Mouse (Mus musculus): ENCODE measurements at regions not wholly inside any gene's neighbourhood (a gene's known extent, or its start where the extent isn't known, plus 50 kb on each side); places are given as distances from the start of the nearest gene placed in this dataset.

DNA sequence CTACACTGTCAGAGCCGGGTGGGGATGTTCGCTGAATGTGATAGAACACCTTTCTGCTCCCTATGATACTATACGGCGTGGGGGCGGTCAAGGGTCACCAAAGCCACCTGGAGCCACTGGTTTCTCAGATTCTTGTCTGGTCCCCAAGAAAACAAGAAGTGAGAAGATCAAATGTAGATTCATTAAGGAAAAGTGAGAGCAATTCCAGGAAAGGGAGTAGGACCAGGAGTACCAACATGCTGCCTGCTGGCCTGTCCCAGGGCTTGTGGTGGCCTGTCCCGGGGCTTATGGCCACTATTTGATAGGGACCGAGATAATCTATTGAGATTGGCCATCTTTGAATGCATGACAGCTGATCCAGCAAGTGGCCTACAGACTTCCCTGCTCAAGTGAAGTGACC is 58.8 kb upstream of the Fut8 start:
- ATAC-seq (replicated peaks; ENCODE audit: low FRiP score, poor library complexity, severe bottlenecking): no peak

DNA sequence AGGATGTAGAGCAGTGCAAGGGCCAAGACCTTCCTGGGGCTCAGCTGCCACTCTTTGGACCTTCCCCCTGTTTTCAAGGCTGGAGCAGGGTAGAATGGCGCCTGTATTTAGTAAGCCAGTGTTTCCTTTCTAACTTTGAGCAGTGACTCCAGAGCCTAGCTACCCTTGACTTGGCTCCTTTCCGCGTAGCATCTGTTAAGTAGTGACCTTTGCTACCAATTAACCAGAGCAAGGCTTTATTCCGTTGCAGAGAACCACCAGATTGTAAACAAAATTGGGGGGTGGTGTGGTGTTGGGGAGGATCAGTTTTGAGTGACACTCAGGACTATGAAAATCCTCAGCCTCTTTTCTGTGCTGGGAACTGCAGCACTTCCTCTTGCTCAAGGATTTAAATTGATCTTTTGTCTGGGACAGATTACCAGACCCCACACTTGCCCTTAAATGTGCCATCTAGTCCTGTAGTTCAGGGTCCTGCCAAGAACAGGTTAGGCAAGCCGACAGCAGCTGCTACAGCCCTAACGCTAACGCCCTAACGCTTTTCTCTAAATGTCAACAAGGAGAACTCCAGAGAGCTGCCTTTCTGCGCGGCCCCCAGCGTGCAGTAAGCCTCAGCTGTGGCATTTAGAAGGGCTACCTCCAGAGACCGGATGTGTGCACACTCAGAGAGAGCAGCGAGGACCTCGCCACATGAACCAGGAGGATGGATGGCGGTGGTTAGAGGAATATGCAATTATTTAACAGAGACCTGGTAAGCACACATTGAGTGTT is 59.9 kb upstream of the Fut8 start:
- ATAC-seq (replicated peaks; ENCODE audit: low FRiP score, poor library complexity, severe bottlenecking): no peak

DNA sequence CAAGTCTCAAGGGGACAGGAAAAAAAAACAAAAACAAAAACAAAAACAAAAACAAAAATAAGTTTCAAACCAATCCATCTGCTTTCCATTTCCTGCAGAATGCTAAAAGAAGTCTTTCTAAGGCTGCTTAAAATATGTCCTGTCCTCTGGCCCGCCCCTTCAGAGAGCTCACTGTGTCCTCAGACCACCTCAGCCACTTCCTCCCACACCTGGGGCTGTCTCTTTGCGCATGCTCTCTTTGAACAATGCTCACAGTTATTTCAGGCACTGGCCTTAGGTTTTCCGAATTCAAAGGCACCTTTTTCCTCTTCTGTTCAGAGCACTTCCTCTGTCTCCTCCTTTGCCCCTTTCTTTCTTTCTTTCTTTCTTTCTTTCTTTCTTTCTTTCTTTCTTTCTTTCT is 60.6 kb upstream of the Fut8 start:
- no peak for ATAC-seq (replicated peaks; ENCODE audit: low FRiP score, poor library complexity, severe bottlenecking)

DNA sequence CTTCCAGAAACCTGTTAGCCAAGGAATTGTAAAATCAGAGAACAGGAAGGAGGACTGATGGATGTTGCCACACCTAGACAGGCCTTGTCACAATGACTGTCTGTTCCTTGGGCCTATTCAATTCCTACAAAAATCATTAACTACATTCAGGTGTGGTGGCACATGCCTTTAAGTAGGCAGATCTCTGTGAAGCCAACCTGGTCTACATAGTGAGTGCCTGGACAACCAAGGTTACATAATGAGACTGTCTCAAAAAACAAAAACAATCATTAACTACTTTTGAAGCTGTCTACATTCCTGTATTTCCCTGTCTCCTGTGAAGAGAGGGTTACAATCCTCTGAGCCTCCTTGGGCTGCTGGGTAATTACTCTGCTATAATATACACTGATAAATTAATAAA is 63.9 kb upstream of the Fut8 start:
- ATAC-seq (replicated peaks; ENCODE audit: low FRiP score, poor library complexity, severe bottlenecking): no peak

DNA sequence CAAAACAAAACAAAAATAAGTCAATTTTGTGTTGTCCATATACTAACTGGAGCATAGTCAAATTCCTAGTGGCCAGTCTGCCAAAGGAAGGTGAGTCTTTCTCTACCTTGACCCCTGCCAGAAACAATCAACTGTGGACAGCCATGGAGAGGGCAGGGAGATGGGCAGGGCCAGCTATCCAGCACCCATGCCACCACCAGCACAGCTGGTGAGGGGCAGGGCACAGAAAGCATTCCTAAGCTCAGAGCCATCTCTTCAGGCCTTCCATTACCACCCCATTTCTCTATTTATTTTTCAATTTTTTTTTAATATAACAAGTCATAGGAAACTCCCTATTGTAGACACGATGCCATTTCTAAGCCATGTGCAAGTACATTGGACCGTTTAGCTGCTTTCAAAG is 65.4 kb upstream of the Fut8 start:
- ATAC-seq (replicated peaks; ENCODE audit: low FRiP score, poor library complexity, severe bottlenecking): no peak

DNA sequence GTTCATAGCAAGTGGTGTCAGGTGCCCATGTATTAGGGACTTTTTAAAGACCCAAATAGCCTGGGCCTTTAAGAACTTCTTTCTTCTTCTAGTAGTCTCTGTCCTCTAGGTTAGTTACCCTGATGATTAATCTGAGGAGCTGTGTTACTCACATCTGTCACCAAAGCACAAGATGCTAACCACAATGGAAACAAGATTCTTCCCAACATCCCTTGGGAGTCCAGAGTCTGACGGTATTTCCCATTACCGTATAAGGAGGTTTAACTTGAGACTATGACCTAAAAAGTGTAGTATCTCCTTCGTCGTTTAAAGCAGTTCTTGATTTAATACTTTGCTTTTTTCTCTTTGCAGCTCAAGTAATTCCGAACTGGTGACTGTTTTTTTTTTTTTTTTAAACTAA is 67.7 kb upstream of the Fut8 start:
- no peak for ATAC-seq (replicated peaks; ENCODE audit: low FRiP score, poor library complexity, severe bottlenecking)

DNA sequence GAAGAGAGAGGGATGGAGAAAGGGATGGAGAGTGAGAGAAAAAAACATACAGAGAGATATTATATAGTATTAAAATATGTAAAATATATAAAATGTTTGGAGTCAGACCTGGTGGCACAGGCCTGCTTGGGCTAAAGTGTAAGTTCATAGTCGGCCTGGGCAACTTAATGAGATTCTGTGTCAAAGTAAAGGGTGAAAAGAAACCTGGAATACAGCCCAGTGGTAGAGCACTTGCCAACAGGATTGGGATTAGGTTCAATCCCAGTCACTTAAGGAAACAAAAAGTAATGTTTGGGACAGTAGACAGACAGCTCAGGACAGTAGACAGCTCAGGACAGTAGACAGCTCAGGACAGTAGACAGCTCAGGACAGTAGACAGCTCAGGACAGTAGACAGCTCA is 69.6 kb upstream of the Fut8 start:
- no peak for ATAC-seq (replicated peaks; ENCODE audit: low FRiP score, poor library complexity, severe bottlenecking)

DNA sequence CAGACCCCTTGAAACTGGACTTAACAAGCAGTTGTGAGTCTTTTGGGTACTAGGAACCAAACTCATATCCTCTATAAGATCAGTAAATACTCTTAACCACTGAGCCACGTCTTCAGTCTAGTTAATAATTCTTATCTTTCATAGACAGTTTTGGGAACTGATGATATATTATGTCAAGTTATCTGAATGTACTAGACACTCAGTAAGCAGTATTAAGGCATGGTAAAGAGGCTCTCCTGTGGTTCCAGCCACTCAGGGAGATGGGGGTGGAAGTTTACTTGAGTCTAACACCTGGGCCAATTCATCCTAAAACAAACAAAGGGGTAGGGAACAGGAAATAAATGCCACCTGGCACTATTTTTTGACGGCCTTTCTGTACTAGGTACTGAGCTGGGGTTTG is 81.2 kb upstream of the Fut8 start:
- no peak for ATAC-seq (replicated peaks; ENCODE audit: low FRiP score, poor library complexity, severe bottlenecking)

DNA sequence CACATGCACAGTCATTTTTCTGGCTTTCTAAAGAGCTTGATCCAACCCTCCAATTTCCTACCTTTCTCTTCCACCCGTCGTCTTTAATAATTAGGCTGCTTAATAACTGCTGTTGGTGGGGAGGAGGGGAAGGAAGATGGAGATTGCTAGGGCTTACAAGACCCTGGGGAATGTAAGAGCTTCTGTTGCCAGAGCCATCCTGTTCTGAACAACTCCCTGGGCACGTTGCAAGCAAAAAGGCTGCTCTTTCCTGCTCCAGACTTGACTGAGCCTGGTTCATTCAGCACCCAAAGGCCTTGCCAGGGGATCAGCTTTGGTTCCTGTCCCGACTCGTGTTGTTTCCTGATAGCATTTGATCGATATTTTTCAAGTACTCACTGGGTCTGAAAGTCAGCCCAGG is 82.3 kb upstream of the Fut8 start:
- ATAC-seq (replicated peaks; ENCODE audit: low FRiP score, poor library complexity, severe bottlenecking): no peak

DNA sequence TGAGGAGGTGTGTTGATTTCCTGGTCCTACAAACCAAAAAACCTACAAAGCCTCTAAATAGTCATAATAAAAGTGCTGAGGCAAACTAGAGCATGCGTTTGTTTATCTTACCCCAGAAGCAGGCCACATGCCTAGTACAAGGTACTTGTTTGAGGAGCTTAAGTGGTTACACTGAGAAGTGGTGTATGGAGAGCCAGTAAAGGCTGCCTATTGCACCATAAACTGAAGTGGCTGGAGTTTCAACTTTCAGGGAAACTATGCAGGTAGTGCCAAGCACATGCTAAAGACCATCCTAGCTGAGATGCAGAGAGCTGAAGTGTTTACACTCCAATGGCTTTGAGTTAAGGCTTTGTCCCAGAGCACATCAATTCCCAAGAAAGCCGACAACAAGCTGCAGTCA is 86.5 kb upstream of the Fut8 start:
- no peak for ATAC-seq (replicated peaks; ENCODE audit: low FRiP score, poor library complexity, severe bottlenecking)

DNA sequence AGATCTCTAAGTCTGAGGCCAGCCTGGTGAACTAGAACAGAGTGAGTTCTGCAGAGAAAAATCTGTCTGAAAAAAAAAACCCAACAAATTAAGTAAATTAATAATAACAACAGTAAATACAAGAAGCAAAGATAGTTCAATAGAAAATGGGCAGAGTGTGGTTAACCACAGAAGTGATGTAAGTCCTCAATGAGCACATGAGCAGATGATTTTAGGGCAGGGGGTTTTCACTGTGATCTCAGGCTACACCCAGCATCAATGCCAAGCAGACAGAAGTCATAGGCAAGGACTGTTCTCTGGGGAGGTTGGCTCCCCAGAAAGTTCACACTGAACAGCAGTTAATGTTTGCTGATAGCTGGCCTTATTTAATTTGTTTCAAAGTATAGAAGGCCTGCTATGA is 88.1 kb upstream of the Fut8 start:
- no peak for ATAC-seq (replicated peaks; ENCODE audit: low FRiP score, poor library complexity, severe bottlenecking)

DNA sequence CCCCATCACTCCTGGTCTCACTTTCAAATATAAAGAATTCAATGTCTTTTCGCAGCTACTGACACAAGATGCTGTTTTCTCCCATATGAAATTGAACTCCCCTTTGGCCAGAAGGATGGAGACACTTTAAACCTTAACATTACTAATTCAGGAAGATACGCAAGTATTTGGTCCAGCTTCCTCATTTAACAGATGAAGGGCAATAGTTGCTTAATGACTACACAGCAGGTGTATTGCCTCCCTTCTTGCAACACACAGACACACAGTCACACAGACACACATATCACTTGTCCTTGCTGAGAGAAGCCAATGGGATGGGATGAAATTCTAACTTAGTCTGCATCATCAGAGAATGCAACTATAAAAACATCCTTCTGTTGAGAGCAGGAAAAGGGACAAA is 89.8 kb upstream of the Fut8 start:
- no peak for ATAC-seq (replicated peaks; ENCODE audit: low FRiP score, poor library complexity, severe bottlenecking)

DNA sequence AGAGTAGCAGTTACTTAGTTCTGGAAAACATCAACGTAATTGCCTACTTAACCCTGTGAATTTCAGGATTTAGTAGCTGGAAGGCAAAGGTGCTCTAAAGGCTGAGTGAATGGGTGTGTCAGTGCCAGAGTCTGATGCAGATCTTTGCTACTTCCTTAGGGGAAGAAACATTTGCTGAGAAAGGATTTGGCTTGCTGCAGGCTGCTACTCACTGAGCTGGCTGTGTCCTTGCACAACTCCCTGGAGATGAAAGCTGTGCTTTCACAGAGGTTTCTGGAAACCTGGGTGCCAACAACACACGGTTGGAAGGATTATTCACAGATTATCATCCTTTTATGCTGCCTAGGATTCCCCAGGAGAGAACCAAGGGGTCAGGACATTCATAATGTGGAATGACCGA is 94.0 kb upstream of the Fut8 start:
- ATAC-seq (replicated peaks; ENCODE audit: low FRiP score, poor library complexity, severe bottlenecking): no peak

DNA sequence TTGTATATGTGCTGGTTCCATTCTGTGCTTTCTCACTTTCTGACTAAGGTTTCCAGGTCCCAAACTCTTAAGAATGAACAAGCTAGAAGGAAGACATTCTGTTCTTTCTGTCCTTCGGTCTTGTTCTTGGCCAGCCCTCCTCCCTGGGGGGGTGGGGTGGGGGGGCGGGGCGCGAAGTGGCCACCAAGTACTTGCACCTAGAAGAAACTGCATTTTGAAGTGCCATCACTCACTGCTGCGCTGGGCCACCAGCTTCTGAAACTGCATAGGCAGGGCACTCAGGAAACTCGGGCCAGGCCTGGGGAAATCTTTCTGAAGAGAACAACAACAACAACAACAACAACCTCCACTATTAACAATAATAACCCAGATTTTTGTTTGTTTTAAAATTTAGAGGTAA is 94.4 kb upstream of the Fut8 start:
- ATAC-seq (replicated peaks; ENCODE audit: low FRiP score, poor library complexity, severe bottlenecking): no peak

DNA sequence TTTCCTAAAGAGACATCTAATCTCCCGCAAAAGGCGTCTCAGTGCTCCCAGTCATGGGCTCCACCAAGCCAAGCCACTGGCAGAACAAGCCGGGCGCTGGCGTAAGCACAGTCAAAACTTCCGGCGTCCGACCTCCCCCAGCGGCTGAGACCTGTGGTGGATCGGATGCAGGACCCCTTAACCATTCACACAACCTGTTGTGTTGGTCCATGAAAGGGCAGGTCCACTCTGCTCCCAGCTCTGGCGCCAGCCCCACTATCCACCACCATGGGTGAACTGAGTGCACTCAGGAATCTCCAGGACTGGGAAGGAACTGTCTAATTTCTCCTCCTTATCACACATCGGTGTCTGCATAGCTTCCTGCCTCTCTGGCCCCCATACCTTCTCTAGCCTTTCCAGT is 94.8 kb upstream of the Fut8 start:
- no peak for ATAC-seq (replicated peaks; ENCODE audit: low FRiP score, poor library complexity, severe bottlenecking)

DNA sequence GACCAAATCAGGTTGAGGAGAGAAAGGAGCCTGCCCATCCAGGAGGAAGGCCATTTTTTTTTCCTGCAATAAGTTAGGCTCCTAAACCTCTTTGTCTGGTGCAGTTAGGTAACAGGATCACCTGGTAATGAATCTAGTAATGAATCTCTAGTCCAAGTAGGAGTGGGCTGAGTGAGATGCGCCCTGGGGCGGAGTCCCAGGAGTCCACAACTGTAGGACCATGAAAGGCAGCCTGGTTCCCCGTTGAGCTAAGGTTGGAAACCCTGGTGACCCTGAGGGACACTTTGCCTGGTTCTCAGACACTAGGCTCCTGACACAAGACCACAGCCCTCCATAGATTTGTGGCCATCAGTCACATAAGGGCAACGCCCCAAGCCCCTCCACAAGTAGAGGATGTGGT is 95.7 kb upstream of the Fut8 start:
- no peak for ATAC-seq (replicated peaks; ENCODE audit: low FRiP score, poor library complexity, severe bottlenecking)

DNA sequence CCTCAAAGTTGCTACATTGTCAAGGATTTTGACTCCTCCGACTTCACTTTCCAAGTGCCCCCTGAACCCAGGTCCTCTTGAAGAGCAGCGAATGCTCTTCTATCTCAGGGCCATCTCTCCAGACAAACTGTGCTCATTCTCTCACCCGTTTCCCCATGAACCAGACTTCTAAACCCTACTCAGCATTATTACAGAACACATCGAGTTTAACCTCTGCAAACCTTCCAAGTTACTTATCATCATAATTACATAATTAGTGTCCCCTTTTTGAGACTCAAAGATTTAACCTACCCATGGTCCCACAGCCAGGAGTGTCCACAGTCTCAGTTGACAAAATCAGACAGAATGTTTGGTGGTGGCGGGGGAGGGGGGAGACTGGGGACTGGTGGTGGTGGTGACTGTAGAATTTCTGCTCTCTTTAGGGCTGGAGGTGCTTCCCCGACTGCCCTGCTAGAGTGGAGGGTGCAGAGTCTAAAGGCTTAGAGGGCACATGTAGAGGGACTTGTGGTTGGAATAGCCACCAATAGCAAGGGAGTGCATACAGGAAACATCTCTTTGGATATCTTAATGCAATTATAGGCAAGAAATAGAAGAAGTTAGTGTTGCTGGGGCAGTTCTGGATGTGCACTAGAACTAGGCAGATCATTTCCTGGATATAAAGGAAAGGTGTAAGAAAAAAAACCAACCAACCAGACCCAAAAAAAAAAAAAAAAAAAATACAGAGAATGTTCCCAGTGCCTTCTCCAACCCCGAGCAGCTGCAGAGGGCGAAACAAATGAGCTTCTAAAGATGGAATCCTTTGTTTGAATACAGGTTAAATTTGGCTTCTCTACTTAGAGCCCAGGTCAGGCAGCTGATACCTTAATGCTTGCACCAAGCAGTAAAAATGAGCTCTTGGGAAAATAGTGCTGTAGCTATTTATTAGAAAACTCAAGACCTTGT is 96.4 kb upstream of the Fut8 start:
- no peak for ATAC-seq (replicated peaks; ENCODE audit: low FRiP score, poor library complexity, severe bottlenecking)

DNA sequence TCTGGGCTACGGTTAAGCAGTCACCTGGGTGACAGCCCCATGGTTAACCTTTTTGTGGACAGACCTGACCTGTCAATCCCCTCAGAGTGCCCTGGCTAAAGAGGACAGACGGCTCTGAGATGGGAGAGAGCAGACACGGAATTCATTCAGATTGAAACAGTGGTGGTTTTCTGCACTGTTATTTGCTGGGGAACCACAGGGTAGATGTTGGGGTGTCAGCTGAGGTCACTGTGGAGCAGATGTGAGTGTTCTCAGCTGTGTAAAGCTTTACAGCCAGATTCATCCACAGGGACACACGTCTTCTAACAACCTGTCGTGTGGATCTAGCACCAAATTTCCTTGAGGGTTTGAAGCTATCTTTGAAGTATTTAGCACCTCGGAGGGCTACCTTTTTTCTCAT is 97.3 kb upstream of the Fut8 start:
- no peak for ATAC-seq (replicated peaks; ENCODE audit: low FRiP score, poor library complexity, severe bottlenecking)

DNA sequence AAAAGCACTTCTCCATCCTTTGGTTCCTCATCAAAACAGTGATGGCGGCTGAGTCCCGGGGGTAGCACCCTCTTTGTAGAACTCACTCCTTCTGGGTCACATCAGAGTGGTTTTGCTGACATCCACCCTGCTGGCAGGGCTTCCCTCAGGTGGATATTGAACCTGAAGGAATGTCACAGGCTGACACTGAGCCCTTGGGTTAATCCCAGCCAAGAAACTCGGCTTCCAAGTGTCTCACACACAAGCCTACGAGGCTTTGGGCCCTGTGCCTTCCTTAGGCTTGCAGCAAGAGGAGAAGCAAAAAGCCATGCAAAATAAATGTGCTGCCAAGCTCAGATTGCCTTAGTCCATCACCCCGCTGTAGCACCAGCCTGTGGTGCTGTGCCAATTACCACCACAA is 97.8 kb upstream of the Fut8 start:
- ATAC-seq (replicated peaks; ENCODE audit: low FRiP score, poor library complexity, severe bottlenecking): no peak

DNA sequence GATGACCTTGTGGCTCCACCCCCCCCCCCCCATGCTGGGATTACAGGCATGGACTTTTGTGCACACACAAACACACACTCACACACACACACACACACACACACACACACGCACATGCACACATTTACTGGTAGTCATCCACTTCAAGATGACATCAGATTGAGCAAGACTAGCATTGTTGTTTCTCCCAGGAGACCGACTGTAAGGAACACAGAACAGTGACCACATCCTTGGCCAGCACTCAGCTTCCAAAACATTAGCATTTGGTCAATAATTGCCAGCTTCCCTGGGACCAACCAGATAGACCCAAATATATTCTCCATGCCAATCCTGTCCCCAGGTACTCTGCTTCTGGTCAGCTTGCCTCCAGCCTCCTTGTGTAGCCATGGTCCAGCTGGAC is 98.2 kb upstream of the Fut8 start:
- ATAC-seq (replicated peaks; ENCODE audit: low FRiP score, poor library complexity, severe bottlenecking): no peak

DNA sequence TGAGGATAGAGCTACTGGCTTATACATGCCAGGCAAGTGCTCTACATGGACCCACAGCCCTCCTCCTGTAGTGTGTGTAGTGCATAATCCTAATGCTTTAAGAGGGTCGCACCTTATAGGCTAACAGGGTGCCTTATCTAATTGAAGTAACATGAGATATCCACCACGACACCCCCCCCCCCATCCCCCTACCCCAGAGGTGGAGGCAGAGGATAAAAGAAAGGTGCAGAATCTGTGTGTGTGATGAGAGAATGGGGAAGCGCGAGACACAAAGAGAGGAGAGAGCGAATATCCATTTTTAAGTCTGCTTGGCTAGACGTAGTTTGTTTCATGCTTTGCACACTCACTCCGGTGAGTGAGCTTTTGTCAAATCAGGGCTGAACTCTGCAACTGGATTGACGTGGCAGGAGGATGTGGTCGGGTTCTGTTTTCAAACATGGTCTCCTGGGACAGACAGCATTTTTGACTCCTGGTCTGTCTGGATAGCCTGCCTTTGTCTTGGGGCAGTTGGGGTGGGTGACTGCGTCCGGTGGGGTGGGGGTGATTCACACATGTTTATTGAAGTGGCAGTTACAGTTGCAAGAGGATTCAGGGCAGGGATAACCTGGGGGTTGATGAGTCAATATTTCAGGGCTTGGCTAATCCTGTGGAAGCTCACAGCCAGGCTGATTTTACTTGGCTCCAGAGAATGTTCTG is 99.3 kb upstream of the Fut8 start:
- ATAC-seq (replicated peaks; ENCODE audit: low FRiP score, poor library complexity, severe bottlenecking): no peak

All from erythroblast, adult 5-6 weeks (primary cell).